Mouse (Mus musculus) hematopoietic multipotent progenitor cell, adult 10-12 weeks (in vitro differentiated cells): ENCODE data around the gene Olfr1264. TPM values are rescaled to one million over a fixed set of nuclear protein-coding genes. Genes with fewer than 3 reads are reported as not detected.

Source experiments
- polyA plus RNA-seq: library from polyadenylated mRNA; stranded (reverse); fragments of >175 nt; gene quantifications from 2 replicates; pipeline ENCODE4 v1.2.3, GENCODE M21; 2012; ENCODE audit warnings: low replicate concordance

Gene Olfr1264
- polyA plus RNA-seq: not detected in 2 replicates

GRCm38 (mm10) chr2:90025477-90025876, at the start of gene Olfr1264:
Gene Olfr1264, minus strand, starts transcription at chr2:90025577.

GRCm38 (mm10) chr2:90063494-90063893, 38.1 kb upstream of the Olfr1264 start, which contains the start of gene Olfr140:
Gene Olfr140, minus strand, starts transcription at chr2:90063594.

GRCm38 (mm10) chr2:90035037-90035436, 9.7 kb upstream of the Olfr1264 start, which contains the start of gene Olfr1265:
Gene Olfr1265, plus strand, starts transcription at chr2:90035337.

GRCm38 (mm10) chr2:90011831-90012230, 13.5 kb downstream of the Olfr1264 start, which contains the start of gene Olfr1263:
Gene Olfr1263, plus strand, starts transcription at chr2:90012131.

GRCm38 (mm10) chr2:89999845-90000244, 25.5 kb downstream of the Olfr1264 start, which contains the start of gene Olfr1262:
Gene Olfr1262, plus strand, starts transcription at chr2:90000145.

GRCm38 (mm10) chr2:89990921-89991320, 34.5 kb downstream of the Olfr1264 start, which contains the start of gene Olfr1261:
Gene Olfr1261, plus strand, starts transcription at chr2:89991221.

GRCm38 (mm10) chr2:89974184-89974583, 51.2 kb downstream of the Olfr1264 start, which contains the start of gene Olfr1260:
Gene Olfr1260, plus strand, starts transcription at chr2:89974340.

Other genes starting within 250 kb of the Olfr1264 start
- gene Olfr1254, start 232.0 kb downstream of the Olfr1264 start, polyA plus RNA-seq: not detected in 2 replicates
- not detected in 2 replicates for gene Olfr1255, start 213.5 kb downstream of the Olfr1264 start, polyA plus RNA-seq
- gene Olfr1256, start 184.0 kb downstream of the Olfr1264 start, polyA plus RNA-seq: not detected in 2 replicates
- gene Olfr48, start 177.4 kb downstream of the Olfr1264 start, polyA plus RNA-seq: 0.05 TPM in 1 of 2 replicates, not detected in the other
- 0.04 TPM in 1 of 2 replicates, not detected in the other for gene Olfr1257, start 147.1 kb downstream of the Olfr1264 start, polyA plus RNA-seq
- not detected in 2 replicates for gene Olfr1258, start 98.3 kb downstream of the Olfr1264 start, polyA plus RNA-seq
- gene Olfr1259, start 76.9 kb downstream of the Olfr1264 start, polyA plus RNA-seq: not detected in 2 replicates
- gene Olfr1260, start 51.2 kb downstream of the Olfr1264 start, polyA plus RNA-seq: not detected in 2 replicates
- not detected in 2 replicates for gene Olfr1261, start 34.4 kb downstream of the Olfr1264 start, polyA plus RNA-seq
- gene Olfr1262, start 25.4 kb downstream of the Olfr1264 start, polyA plus RNA-seq: not detected in 2 replicates
- not detected in 2 replicates for gene Olfr1263, start 13.4 kb downstream of the Olfr1264 start, polyA plus RNA-seq
- not detected in 2 replicates for gene Olfr1265, start 9.8 kb upstream of the Olfr1264 start, polyA plus RNA-seq
- not detected in 2 replicates for gene Olfr140, start 38.0 kb upstream of the Olfr1264 start, polyA plus RNA-seq
- gene Olfr1269, start 95.8 kb upstream of the Olfr1264 start, polyA plus RNA-seq: not detected in 2 replicates
- not detected in 2 replicates for gene Olfr32, start 116.7 kb upstream of the Olfr1264 start, polyA plus RNA-seq
- not detected in 2 replicates for gene Olfr1270, start 127.5 kb upstream of the Olfr1264 start, polyA plus RNA-seq
- gene Olfr1506, start 198.9 kb upstream of the Olfr1264 start, polyA plus RNA-seq: not detected in 2 replicates
- not detected in 2 replicates for gene Olfr142, start 232.0 kb upstream of the Olfr1264 start, polyA plus RNA-seq
- not detected in 2 replicates for gene Olfr1271, start 245.5 kb upstream of the Olfr1264 start, polyA plus RNA-seq